Mouse (Mus musculus) heart, postnatal 0 days (tissue): ENCODE results near the gene Nav2.

ENCODE experiments used
- CTCF ChIP-seq: IDR thresholded peaks from 2 replicates; pipeline ENCODE4 v1.5.1; 2016; ENCODE audit warnings: antibody characterized with exemption, control low read depth, low read depth
- EP300 ChIP-seq: IDR thresholded peaks from 2 replicates; pipeline ENCODE4 v1.6.1; 2016; ENCODE audit warnings: antibody characterized with exemption, low read depth

GRCm38 (mm10) chr7:49232969-49233368, 324.5 kb downstream of the Nav2 start:
- TF ChIP-seq CTCF (no peak), EP300 (peak; percentile 53; the same call in 1 of the 2 replicates)
